Mouse (Mus musculus): ENCODE measurements around the gene Gm45062. TPM values are rescaled to one million over a fixed set of nuclear protein-coding genes. Genes with fewer than 3 reads are reported as not detected.

The Gm45062 gene
- total RNA-seq (2017): 1.6 and 2.8 TPM in 2 replicates

- peak; percentile 98 for ATAC-seq (replicated peaks; ENCODE audit: low read depth, poor library complexity, severe bottlenecking)
Measured at GRCm38 (mm10) chr6:8259004-8259666, at the start of gene Gm45062, which contains the start of the genes Rpa3 and Umad1. Gene Gm45062 (plus strand): TSS chr6:8259450. Gene Rpa3 (minus strand): TSS chr6:8259173. Gene Umad1 (plus strand): TSS chr6:8259288.

GRCm38 (mm10) chr6:8209866-8210186, 49.4 kb upstream of the Gm45062 start:
- peak; percentile 6; the same call in 1 of the 2 replicates for ATAC-seq (replicated peaks; ENCODE audit: low read depth, poor library complexity, severe bottlenecking)

- ATAC-seq (replicated peaks; ENCODE audit: low read depth, poor library complexity, severe bottlenecking): no peak
Measured at GRCm38 (mm10) chr6:8210661-8211060, 48.6 kb upstream of the Gm45062 start.

DNA sequence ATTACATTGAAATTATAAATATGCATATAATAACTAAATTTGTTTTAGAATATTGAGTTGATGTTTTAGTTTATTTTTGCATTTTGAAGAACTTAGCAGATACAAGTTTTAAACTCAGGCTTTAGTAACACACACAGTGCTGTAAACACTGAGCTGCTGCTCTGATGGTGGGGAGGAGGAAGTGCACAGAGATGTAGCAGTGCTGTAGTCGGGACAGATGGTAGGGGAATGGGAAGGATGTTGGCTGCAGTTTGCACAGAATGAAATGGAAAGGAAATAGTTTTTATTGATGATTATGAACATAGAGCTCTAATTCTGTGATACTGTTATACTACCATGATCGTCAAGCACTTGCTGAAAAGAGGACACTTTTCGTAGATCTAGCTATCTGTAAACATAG, 32.2 kb upstream of the Gm45062 start:
- no peak for ATAC-seq (replicated peaks; ENCODE audit: low read depth, poor library complexity, severe bottlenecking)

GRCm38 (mm10) chr6:8228596-8228995, 30.7 kb upstream of the Gm45062 start:
- ATAC-seq (replicated peaks; ENCODE audit: low read depth, poor library complexity, severe bottlenecking): no peak

DNA sequence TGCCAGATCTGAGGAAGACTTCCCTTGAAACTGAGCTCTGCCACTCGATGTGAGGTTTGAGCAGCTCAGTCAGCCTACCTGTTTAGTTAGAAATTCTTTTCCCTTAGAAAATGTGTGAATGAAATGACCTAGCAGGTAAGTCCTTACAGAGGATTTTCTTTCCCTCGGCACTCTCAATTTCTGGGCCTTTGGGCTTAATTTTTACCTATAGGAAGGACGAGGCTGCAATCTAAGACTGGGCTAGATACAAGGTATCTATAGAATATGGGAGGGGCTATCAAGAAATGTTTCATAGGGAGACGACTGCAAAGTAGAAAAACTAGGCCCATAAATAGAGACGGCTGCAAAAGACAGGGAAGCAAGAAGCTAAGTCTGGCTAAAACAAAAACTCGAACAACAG, 934 bp upstream of the Gm45062 start:
- no peak for ATAC-seq (replicated peaks; ENCODE audit: low read depth, poor library complexity, severe bottlenecking)

- no peak; the same call in 1 of the 2 replicates for ATAC-seq (replicated peaks; ENCODE audit: low read depth, poor library complexity, severe bottlenecking)
Measured at GRCm38 (mm10) chr6:8259667-8260044, 406 bp downstream of the Gm45062 start.

GRCm38 (mm10) chr6:8271047-8271446, 11.8 kb downstream of the Gm45062 start:
- ATAC-seq (replicated peaks; ENCODE audit: low read depth, poor library complexity, severe bottlenecking): no peak

GRCm38 (mm10) chr6:8274387-8275054, 15.3 kb downstream of the Gm45062 start:
- peak; percentile 83 for ATAC-seq (replicated peaks; ENCODE audit: low read depth, poor library complexity, severe bottlenecking)

DNA sequence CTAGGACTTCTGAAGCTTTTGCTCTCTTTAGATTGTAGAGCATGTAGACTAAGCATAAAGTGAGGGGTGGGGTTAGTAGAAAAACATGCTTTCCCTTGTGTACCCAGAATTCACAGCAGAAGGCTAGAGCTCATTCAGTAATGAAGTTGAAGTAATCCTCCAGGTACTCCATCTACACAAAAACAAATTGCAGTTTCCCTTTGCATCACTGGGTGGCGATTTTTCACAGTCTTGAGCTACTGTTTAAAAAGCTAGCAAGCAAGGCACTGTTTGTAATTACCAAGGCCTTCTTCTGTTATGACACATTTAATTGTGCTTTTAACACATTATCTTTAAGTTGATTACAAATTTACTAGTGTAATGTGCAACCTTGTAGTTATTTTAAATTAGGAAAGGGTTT, 15.8 kb downstream of the Gm45062 start:
- peak; percentile 70 for ATAC-seq (replicated peaks; ENCODE audit: low read depth, poor library complexity, severe bottlenecking)

- ATAC-seq (replicated peaks; ENCODE audit: low read depth, poor library complexity, severe bottlenecking): no peak
Measured at GRCm38 (mm10) chr6:8276431-8276830, 17.2 kb downstream of the Gm45062 start.

GRCm38 (mm10) chr6:8278426-8279002, 19.3 kb downstream of the Gm45062 start:
- ATAC-seq (replicated peaks; ENCODE audit: low read depth, poor library complexity, severe bottlenecking): peak; percentile 53

GRCm38 (mm10) chr6:8283255-8283654, 24.0 kb downstream of the Gm45062 start:
- ATAC-seq (replicated peaks; ENCODE audit: low read depth, poor library complexity, severe bottlenecking): no peak

GRCm38 (mm10) chr6:8285401-8285960, 26.2 kb downstream of the Gm45062 start:
- no peak for ATAC-seq (replicated peaks; ENCODE audit: low read depth, poor library complexity, severe bottlenecking)

GRCm38 (mm10) chr6:8286146-8286545, 26.9 kb downstream of the Gm45062 start:
- 0 out of 2 replicates have a peak, but pooled peaks have one; percentile 27 for ATAC-seq (replicated peaks; ENCODE audit: low read depth, poor library complexity, severe bottlenecking)

DNA sequence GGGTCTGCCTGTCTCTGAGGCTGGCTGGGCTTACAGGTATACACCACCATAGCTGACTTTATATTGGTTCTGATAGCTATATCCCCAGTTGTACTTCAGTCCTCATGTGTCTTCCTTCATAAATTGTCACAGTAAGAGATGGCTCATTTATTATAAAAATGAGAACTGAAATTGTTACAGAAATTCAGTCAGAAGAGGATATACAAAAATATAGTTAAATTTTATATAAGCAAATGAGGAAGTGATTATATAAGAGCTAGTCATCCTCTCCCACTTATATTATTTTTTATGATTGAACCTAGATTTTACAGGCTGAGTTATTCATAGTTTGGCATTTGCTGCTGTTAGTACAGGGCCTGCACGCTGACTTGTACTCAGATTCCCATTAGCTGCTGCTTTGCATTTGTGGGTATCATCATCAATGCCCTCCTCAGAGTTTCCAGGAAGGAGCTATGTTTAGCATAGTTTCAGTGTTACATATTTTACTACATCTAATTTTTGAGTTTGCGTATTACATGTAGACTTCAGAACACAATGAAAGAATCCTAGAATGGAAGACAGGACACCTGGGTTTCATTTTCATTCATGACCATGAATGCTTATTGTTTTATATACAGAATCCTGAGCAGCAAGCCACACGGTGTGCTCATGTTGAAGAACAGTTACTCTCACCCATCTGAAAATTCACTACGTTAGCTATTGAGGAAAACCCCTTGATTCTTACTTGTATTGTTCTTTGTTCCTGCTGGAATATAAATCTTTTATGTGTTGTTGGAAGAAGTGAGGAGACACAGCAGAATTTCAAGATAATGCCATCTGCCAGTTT, 29.7 kb downstream of the Gm45062 start:
- peak; percentile 62 for ATAC-seq (replicated peaks; ENCODE audit: low read depth, poor library complexity, severe bottlenecking)

- no peak for ATAC-seq (replicated peaks; ENCODE audit: low read depth, poor library complexity, severe bottlenecking)
Measured at GRCm38 (mm10) chr6:8294048-8294784, 35.0 kb downstream of the Gm45062 start.

GRCm38 (mm10) chr6:8299066-8299863, 40.0 kb downstream of the Gm45062 start:
- ATAC-seq (replicated peaks; ENCODE audit: low read depth, poor library complexity, severe bottlenecking): peak; percentile 47; the same call in 1 of the 2 replicates
